Comparison of ENCODE assay signal across 8 mouse cellular contexts in the genomic region with DNA sequence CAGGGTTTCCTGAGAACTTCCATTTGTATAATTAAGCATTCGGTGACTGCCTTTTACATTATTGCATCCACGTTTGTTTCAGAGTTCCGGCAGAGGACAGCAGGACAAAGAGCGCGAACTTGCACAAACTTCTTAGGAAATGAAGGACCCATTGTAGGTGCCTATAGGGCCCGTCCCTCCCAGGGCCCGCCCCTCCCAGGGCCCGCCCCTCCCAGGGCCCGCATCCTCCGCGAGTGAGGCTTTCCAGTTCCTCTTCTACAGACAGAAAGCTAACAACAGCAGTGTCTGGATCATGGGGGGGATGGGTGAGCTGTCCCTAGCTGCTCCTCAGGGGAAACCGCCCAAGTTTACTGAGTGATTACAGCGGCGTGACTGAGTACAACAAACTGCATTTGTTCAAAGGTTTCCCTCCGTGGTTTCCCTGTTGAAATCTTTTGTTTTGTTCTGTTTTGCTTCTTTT. TPM values are rescaled to one million over a fixed set of nuclear protein-coding genes. Genes with fewer than 3 reads are reported as not detected.
DNase-seq lines count a peak whose midpoint lies in the region; ATAC-seq and TF ChIP-seq lines count a peak whose summit lies in the region.

No protein-coding gene starts in this region.

- peaks cover 29% of the 10 kb centered on the region for H3K4me1 ChIP-seq in G1E (ENCODE audit: insufficient read depth, low read depth, low read length)
- no peaks in the 10 kb centered on the region for H3K4me1 ChIP-seq in intestine, postnatal 0 days (replicated peaks; ENCODE audit: control insufficient read depth, insufficient read depth, low read length)
- peaks cover 3% of the 10 kb centered on the region; the same call in 1 of the 2 replicates for H3K4me1 ChIP-seq in neural tube, embryonic 11.5 days (ENCODE audit: control insufficient read depth, insufficient read depth, low read length)

- H3K27me3 ChIP-seq in G1E (ENCODE audit: insufficient read depth, low read length): no peaks in the 10 kb centered on the region
- no peaks in the 10 kb centered on the region for H3K27me3 ChIP-seq in intestine, postnatal 0 days (replicated peaks; ENCODE audit: control insufficient read depth, insufficient read depth, low read length)
- H3K27me3 ChIP-seq in neural tube, embryonic 11.5 days (ENCODE audit: control insufficient read depth, insufficient read depth, low read length): no peaks in the 10 kb centered on the region

- H3K4me2 ChIP-seq in intestine, postnatal 0 days (replicated peaks; ENCODE audit: low read depth): peak overlapping the region; percentile 55
- peak overlapping the region; percentile 2; the same call in 1 of the 2 replicates for H3K4me2 ChIP-seq in neural tube, embryonic 11.5 days (ENCODE audit: low read depth)

- 1% methylated on average over 15 of the region's 15 CpGs for WGBS in intestine, postnatal 0 days
- whole genome bisulfite sequencing in neural tube, embryonic 11.5 days: 6% methylated on average over 15 of the region's 15 CpGs

- no peak for TF ChIP-seq CTCF in G1E (IDR thresholded peaks at IDR 0.05; ENCODE audit: low read depth, low read length)
- no peak; the same call in 1 of the 2 replicates for TF ChIP-seq CTCF in intestine, postnatal 0 days (IDR thresholded peaks at IDR 0.05; ENCODE audit: low read depth)

- no peak overlapping the region; the same call in 1 of the 2 replicates for H3K4me3 ChIP-seq in G1E (ENCODE audit: low read depth, low read length)
- H3K4me3 ChIP-seq in intestine, postnatal 0 days (ENCODE audit: low read depth, low read length): peak overlapping the region; percentile 13; the same call in 1 of the 2 replicates
- no peak overlapping the region for H3K4me3 ChIP-seq in neural tube, embryonic 11.5 days (ENCODE audit: low read depth, low read length)

- no peak overlapping the region for H3K9ac ChIP-seq in intestine, postnatal 0 days (ENCODE audit: low read depth, low read length)
- no peak overlapping the region for H3K9ac ChIP-seq in neural tube, embryonic 11.5 days (ENCODE audit: low read length)

- ATAC-seq in G1E (ENCODE audit: extremely low read depth, insufficient number of reproducible peaks, low FRiP score, poor library complexity, severe bottlenecking): peak; percentile 86
- peak; percentile 96 for ATAC-seq in granulocyte monocyte progenitor cell, adult 5-6 weeks (replicated peaks; ENCODE audit: poor library complexity, severe bottlenecking)
- ATAC-seq in intestine, postnatal 0 days: peak; percentile 86
- ATAC-seq in neural tube, embryonic 11.5 days (ENCODE audit: insufficient read depth, low FRiP score, low TSS enrichment): peak; percentile 50

- no peaks in the 10 kb centered on the region for H3K9me3 ChIP-seq in G1E (replicated peaks)
- no peaks in the 10 kb centered on the region for H3K9me3 ChIP-seq in intestine, postnatal 0 days (ENCODE audit: control insufficient read depth)
- H3K9me3 ChIP-seq in neural tube, embryonic 11.5 days (ENCODE audit: control insufficient read depth, low read length): no peaks in the 10 kb centered on the region

- H3K27ac ChIP-seq in intestine, postnatal 0 days (ENCODE audit: low read depth, low read length): peak overlapping the region; percentile 62; the same call in 1 of the 2 replicates
- H3K27ac ChIP-seq in neural tube, embryonic 11.5 days (ENCODE audit: low read depth, low read length): no peak overlapping the region; the same call in 1 of the 2 replicates

- peak; percentile 88 for DNase-seq in G1E (ENCODE audit: low spot score)
- DNase-seq in c-Kit-negative CD71-positive TER-119-positive erythroid progenitor cells, embryonic 14.5 days (ENCODE audit: low read depth, low spot score): peak; percentile 79
- DNase-seq in lung, adult 18-20 months: peak; percentile 55 to 62
- peak; percentile 77 for DNase-seq in neural tube, embryonic 11.5 days (ENCODE audit: low spot score)
- DNase-seq in urinary bladder, postnatal 36 days (ENCODE audit: low spot score in 2 of 2): peak; percentile 16 to 52
- no peak for DNase-seq in cerebellum, adult 18-20 months

- H3K36me3 ChIP-seq in G1E (replicated peaks): no peaks in the 10 kb centered on the region
- no peaks in the 10 kb centered on the region for H3K36me3 ChIP-seq in intestine, postnatal 0 days (ENCODE audit: control insufficient read depth, insufficient read depth)
- H3K36me3 ChIP-seq in neural tube, embryonic 11.5 days (ENCODE audit: control insufficient read depth, insufficient read depth, low read length): no peaks in the 10 kb centered on the region

RNA-seq across cellular contexts. Expression of gene Rcan3, which starts 5.6 kb away (rescaled TPM):
- total RNA-seq in G1E (2014; fragmentation: Nextera tagmentation) (10.6 and 13.2 TPM in 2 replicates), G1E (2017) (7.8 and 8.6 TPM in 2 replicates)
- 20.1 and 26.2 TPM in 2 replicates for polyA plus RNA-seq in G1E (2012)
- total RNA-seq in granulocyte monocyte progenitor cell, adult 5-6 weeks (2014; fragmentation: Nextera tagmentation): 3.0 and 9.3 TPM in 2 replicates
- total RNA-seq in granulocyte monocyte progenitor cell, adult 5-6 weeks (2017): 3.6 and 4.9 TPM in 2 replicates
- polyA plus RNA-seq in intestine, postnatal 0 days (2015; fragmentation: Nextera tagmentation; extraction: Ambion mirVana): 18.4 and 19.7 TPM in 2 replicates
- polyA plus RNA-seq in neural tube, embryonic 11.5 days (2014; fragmentation: Nextera tagmentation; extraction: Ambion mirVana): 12.5 and 13.0 TPM in 2 replicates

RNA-seq across cellular contexts. Expression of gene Ncmap, which starts 41.2 kb away (rescaled TPM):
- not detected in 2 replicates for total RNA-seq in G1E (2014; fragmentation: Nextera tagmentation)
- not detected in 2 replicates for total RNA-seq in G1E (2017)
- 0.43 TPM in 1 of 2 replicates, not detected in the other for polyA plus RNA-seq in G1E (2012)
- total RNA-seq in granulocyte monocyte progenitor cell, adult 5-6 weeks (2014; fragmentation: Nextera tagmentation): not detected in 2 replicates
- not detected in 2 replicates for total RNA-seq in granulocyte monocyte progenitor cell, adult 5-6 weeks (2017)
- 2.5 and 2.6 TPM in 2 replicates for polyA plus RNA-seq in intestine, postnatal 0 days (2015; fragmentation: Nextera tagmentation; extraction: Ambion mirVana)
- polyA plus RNA-seq in neural tube, embryonic 11.5 days (2014; fragmentation: Nextera tagmentation; extraction: Ambion mirVana): 0.97 and 1.5 TPM in 2 replicates

RNA-seq across cellular contexts. Expression of gene Stpg1, which starts 55.4 kb away (rescaled TPM):
- not detected in 2 replicates for total RNA-seq in G1E (2014; fragmentation: Nextera tagmentation)
- total RNA-seq in G1E (2017): 0.44 TPM in 1 of 2 replicates, not detected in the other
- not detected in 2 replicates for polyA plus RNA-seq in G1E (2012)
- not detected in 2 replicates for total RNA-seq in granulocyte monocyte progenitor cell, adult 5-6 weeks (2014; fragmentation: Nextera tagmentation)
- total RNA-seq in granulocyte monocyte progenitor cell, adult 5-6 weeks (2017): not detected in 2 replicates
- 0.09 TPM in 1 of 2 replicates, not detected in the other for polyA plus RNA-seq in intestine, postnatal 0 days (2015; fragmentation: Nextera tagmentation; extraction: Ambion mirVana)
- 0.37 and 0.72 TPM in 2 replicates for polyA plus RNA-seq in neural tube, embryonic 11.5 days (2014; fragmentation: Nextera tagmentation; extraction: Ambion mirVana)

RNA-seq across cellular contexts. Expression of gene Nipal3, which starts 55.6 kb away (rescaled TPM):
- total RNA-seq in G1E (2014; fragmentation: Nextera tagmentation) (12.1 and 13.9 TPM in 2 replicates), G1E (2017) (9.8 and 15.1 TPM in 2 replicates)
- 13.7 and 27.7 TPM in 2 replicates for polyA plus RNA-seq in G1E (2012)
- total RNA-seq in granulocyte monocyte progenitor cell, adult 5-6 weeks (2014; fragmentation: Nextera tagmentation): 5.7 and 8.4 TPM in 2 replicates
- total RNA-seq in granulocyte monocyte progenitor cell, adult 5-6 weeks (2017): 21.9 and 29.1 TPM in 2 replicates
- polyA plus RNA-seq in intestine, postnatal 0 days (2015; fragmentation: Nextera tagmentation; extraction: Ambion mirVana): 5.7 TPM in 2 replicates
- polyA plus RNA-seq in neural tube, embryonic 11.5 days (2014; fragmentation: Nextera tagmentation; extraction: Ambion mirVana): 2.1 and 4.4 TPM in 2 replicates

Comparison
In these comparisons a context has a peak if more than half of its experiments do, and no peak if none do; other contexts are left out.
1. DNase-seq: peak in G1E (single experiment), c-Kit-negative CD71-positive TER-119-positive erythroid progenitor cells, embryonic 14.5 days (single experiment), lung, adult 18-20 months (2 of 2), neural tube, embryonic 11.5 days (single experiment) and urinary bladder, postnatal 36 days (2 of 2); none in cerebellum, adult 18-20 months (0 of 2).
2. Peak in every context shown above with its lines, with median percentiles within 50 percentile points of each other: ATAC-seq.